Mouse (Mus musculus) colon, adult 2 months (tissue): ENCODE data around the gene Gphn. TPM values are rescaled to one million over a fixed set of nuclear protein-coding genes. Genes with fewer than 3 reads are reported as not detected.

Experiments used
- polyA plus RNA-seq: library from polyadenylated mRNA; depleted of rRNA; stranded (reverse); fragments of >200 nt; gene quantifications from 2 replicates; pipeline ENCODE4 v1.2.3, GENCODE M21; 2012; rRNA removed

Gphn gene
- polyA plus RNA-seq: 8.5 and 9.0 TPM in 2 replicates

GRCm38 (mm10) chr12:78225707-78226518 lies at the start of gene Gphn:
TSS of gene Gphn (plus strand) at chr12:78226379.

GRCm38 (mm10) chr12:78193942-78194341 lies 32.2 kb upstream of the Gphn start, which contains the start of gene Gm6657:
TSS of gene Gm6657 (plus strand) at chr12:78194242.

GRCm38 (mm10) chr12:78691325-78691724 lies 465.1 kb downstream of the Gphn start, which contains the start of gene Fam71d:
TSS of gene Fam71d (plus strand) at chr12:78691535.

Other genes starting within 250 kb of the Gphn start
- gene Gm6657, start 32.1 kb upstream of the Gphn start, polyA plus RNA-seq: not detected in 2 replicates